Mouse (Mus musculus): Measurements from ENCODE around the gene Aoc3.
"Not testable (repeated sequence)": the region's sequence is repeated elsewhere in the genome, so short reads cannot be mapped to it uniquely, and the experiment has no call there.

GRCm38 (mm10) chr11:101330961-101331360, 556 bp downstream of the Aoc3 start:
- not testable (repeated sequence) for TF ChIP-seq CTCF (IDR thresholded peaks at IDR 0.05 in 2 of 3, conservative IDR thresholded peaks at IDR 0.05 in 1 of 3; ENCODE audit: control insufficient read depth in 1 of 3, insufficient read depth in 1 of 3, low read depth in 2 of 3, low read length in 3 of 3, poor library complexity in 1 of 3, severe bottlenecking in 1 of 3); POLR2A (IDR thresholded peaks at IDR 0.05; ENCODE audit: control insufficient read depth in 1 of 2, insufficient read depth in 1 of 2, low read depth in 1 of 2, low read length in 2 of 2, poor library complexity in 1 of 2); MAX (IDR thresholded peaks at IDR 0.05; ENCODE audit: low read length); GABPA (IDR thresholded peaks at IDR 0.05; ENCODE audit: low read depth, low read length); RCOR1 (IDR thresholded peaks at IDR 0.05; ENCODE audit: low read depth, low read length)

Measured in MEL (cell line).